Mouse (Mus musculus): ENCODE measurements around the gene Gje1.

The Gje1 gene

DNA sequence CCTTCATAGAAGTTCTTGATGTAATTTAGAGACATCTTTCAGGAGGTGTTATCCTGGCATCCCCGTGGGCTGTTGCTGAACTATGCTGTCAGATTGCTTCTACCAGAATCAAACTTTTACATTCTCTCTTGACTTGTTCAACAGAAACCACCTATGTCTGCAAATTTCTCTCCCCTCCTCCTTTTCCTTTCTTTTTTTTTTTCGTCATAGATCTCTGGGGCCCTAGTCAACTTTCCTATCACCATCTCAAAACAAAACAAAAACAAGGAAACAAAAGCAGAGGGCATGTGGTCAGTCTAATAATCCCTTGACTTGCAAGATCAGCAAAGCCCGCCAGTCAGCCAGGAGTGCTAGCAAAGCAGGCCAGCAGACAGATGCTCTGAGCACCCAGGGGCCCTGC lies at the start of gene Gje1:
TSS of gene Gje1 (minus strand) at position 101 of the 400 bp plus-strand sequence.
- no peak for DNase-seq (ENCODE audit: low read depth)

DNA sequence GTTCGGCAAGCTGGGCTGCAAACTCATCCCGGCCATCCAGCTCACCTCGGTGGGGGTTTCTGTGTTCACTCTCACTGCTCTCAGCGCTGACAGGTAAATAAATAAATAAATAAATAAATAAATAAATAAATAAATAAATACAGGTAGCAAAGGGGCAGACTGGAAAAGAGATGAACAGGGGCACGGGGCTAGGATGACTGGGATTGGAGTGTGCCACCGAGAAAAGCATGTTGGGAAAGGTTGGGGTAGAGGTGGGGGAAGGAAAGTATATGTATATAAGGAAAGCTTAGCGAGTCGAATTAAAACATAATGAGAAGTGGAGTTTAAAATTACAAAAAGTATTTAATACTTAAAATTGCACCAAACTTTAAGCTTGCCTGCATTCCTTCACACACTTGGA lies 42.6 kb upstream of the Gje1 start:
- no peak for DNase-seq (ENCODE audit: low read depth)

DNA sequence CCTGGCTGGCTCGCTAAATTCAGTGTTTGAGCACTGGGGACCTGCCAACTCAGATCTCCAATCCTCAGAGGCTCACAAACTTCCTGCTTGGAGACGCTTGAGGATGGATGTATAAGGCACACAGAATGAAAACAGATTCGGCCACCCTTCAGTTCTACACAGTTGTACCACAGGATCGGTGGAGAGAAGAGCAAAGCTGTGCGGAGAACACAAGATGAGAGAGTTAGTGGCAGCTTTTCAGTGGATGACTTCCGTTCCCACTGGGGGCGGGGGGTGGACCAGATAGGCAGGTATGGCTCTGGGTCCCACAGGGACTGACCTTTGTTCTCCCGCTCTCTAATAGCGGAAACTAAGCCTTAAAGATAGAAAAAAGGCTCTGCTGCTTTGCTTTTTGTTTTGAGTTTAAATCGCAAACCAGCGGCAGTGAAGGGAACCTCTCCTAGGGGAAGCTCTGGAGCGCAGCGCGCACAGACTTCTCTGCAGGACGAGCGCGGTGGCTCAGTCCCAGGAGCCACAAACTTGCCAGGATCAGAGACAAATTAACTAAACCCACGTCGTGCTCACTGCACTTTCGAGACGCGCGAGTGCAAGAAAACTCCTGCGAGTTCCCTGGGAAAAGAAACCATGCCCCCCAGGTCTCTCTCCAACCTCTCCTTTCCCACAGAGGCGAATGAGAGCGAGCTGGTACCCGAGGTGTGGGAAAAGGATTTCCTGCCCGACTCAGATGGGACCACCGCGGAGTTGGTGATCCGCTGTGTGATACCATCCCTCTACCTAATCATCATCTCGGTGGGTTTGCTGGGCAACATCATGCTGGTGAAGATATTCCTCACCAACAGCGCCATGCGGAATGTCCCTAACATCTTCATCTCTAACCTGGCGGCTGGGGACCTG lies 41.9 kb upstream of the Gje1 start:
- DNase-seq (ENCODE audit: low read depth) = no peak

DNA sequence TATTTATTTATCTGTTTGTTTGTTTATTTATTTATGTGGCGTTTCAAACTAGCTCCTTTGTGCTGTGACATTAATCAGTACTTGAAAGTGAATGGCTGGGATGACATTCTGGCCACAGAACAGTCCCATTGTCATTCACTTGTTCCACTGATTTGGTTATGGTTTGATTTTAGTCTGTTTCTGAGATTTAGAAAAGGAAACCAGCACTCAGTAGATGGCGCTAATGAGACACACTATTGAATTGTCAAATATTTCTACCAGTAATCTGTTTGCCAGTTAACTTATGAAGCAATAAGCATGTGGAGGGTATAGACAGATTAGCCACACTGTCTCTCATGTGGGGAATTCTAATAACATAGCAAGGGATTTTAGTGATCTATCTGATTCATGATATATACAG lies 16.3 kb upstream of the Gje1 start:
- DNase-seq (ENCODE audit: low read depth) = peak; percentile 78

DNA sequence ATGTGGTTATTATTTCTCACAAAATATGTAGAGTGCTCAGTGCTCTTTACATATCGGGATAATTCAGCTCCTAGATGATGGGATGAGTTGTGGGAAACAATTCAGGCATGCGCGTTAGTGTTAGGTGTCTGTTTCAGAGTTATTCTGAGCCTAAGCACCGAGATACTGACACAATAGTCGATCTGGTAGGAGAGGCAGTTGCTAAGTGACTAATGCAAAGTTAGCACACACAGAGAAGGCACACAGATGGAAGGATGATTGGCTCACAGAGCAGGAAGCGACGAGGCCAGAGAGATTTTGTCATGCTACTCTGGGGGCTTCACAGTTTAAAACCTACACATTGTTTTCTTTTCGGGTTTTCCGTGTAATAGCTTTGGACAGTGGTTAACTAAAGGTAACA lies 7.7 kb upstream of the Gje1 start:
- DNase-seq (ENCODE audit: low read depth) = peak; percentile 56

DNA sequence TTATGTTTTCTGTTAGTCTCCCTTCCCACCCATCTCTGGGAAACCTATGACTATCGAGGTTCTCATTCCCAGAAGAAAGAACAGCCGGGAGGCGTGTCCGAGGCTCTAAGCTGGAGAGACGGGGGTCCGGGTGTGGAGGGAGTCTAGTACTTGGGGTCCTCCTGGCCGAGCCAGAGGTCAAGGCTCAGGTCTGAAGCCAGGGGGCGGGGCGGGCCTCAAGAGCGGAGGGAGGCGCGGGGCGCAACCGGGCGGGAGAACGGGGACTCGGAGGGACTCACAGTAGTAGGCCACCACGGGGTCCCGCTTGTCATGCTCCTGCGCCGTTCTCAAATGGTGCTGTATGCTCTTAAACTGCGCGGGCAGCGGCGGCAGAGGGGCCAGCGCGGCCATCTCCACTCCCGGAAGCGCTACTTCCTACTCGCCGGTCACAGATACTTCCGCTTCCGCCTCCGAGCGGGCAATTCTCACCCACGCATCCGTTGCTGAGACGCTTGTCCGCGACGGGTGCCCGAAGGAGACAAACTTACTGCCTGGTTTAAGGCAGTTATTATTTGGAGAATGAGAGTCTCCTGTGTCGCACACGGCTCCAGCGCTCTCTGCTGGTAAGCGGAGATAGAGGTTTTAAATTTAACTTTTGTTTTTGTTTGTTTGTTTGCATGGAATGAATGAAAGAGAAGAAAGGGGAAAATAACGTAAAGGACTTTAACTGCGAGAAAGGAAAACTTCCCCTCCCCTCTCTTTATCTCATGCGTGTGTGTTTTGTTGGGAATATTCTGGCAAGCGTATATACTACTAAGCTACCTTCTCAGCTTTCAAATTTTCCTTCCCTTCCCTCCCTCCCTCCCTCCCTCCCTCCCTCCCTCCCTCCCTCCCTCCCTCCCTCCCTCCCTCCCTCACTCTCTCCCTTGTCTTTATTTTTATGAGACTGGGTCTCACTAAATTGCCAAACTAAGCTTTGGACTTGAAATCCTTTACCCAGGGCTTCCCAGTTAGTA lies 12.6 kb downstream of the Gje1 start, which contains the start of the genes Vta1 and Nmbr:
TSS of gene Vta1 (minus strand) at position 489 of the 995 bp plus-strand sequence.
TSS of gene Nmbr (plus strand) at position 520 of the 995 bp plus-strand sequence.
- peak; percentile 98 for DNase-seq (ENCODE audit: low read depth)

DNA sequence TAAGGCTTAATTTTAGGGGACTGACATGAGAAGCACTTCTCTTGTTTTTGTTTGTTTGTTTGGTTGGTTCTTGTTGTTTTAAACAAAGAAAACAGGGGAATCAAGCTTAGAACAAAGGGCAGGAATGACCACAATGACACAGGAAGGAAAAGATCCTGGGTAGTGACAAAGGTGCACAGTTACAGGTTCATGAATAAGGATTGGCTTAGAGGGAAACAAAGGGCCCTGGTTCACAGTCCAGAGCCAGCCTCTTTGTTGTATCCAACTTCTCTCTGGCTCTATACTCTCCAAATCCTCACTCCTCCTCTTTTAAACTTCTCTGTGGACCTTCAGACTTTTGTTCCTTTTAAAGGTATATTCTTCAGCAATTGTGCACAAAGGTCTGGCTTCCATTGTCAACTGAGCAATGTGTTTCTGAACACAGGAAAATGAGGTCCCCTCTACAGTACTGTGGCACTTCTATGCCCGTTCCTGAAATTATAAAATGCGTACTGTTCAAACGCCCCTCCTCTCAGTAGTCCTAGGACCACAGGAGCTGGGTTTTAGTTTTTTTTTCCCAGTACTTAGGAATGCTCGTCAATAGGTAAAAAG lies 14.1 kb downstream of the Gje1 start:
- DNase-seq (ENCODE audit: low read depth) = no peak

DNA sequence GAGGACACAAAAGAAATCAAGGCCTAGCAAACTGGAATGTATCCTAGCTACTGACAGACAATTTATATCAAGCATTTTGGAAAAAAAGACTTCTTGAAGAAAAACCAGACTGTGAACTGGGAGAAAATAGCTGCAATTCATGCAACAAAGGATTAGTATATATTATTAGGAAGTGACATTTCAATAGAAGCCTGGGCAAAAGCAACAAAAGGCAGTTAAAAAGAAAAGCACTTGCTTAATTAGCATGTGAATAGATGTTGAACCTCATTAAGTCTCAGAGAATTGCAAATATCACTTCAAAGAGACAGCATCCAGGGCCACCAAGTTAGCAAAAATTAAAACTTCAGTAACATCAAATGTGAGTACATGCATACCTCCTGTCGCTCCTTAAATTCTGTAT lies 14.8 kb downstream of the Gje1 start:
- DNase-seq (ENCODE audit: low read depth) = no peak

DNA sequence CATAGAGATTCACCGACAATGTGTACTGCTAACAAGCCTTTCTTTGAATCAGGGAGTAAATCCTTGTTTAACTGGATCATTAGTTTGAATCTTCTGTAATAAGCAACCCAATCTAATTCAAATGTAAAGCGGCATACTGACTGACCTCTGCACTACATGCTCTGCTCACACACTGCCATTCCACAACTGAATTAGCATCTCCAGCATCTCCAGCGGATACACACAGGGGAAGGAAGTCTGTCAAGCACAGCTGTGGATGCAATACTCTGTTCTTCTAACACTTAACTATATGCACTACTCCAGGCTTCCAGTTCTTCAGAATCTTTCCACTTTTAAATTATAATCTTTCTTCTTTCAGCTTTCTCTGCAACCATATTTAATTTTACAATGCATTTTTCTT lies 27.7 kb downstream of the Gje1 start:
- DNase-seq (ENCODE audit: low read depth) = no peak

DNA sequence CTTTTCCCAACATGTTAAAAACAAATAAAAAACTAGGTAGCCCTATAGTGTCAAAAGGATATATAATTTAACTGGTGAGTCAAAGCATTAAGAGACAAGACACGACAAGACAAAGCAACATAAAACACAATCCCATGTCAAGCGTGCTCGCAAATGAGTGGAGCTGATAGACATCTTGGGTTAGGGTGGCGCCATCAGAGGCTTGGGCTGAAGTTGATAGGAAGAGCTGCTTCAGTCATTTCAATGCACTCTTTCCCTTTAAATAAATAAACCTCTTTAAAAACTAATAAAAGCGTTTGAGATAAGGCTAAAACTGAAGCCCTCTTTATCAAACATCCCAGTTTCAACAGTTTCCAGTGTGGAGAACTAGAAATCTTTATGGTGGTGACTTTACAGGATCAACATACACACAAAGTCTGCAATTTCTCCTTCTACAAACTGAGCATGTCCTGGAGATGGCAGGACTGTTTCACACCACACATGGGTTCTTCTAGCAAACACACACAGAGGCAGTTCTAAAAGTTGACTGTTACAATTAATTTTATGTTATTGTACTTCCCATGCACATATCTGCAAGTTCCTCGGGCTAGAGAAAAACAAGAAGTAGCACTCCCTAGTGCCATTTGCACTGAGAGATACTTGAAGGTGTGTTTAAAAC lies 29.1 kb downstream of the Gje1 start:
- DNase-seq (ENCODE audit: low read depth) = no peak

GRCm38 (mm10) chr10:14685663-14686062 lies 32.4 kb downstream of the Gje1 start:
- DNase-seq (ENCODE audit: low read depth) = no peak

DNA sequence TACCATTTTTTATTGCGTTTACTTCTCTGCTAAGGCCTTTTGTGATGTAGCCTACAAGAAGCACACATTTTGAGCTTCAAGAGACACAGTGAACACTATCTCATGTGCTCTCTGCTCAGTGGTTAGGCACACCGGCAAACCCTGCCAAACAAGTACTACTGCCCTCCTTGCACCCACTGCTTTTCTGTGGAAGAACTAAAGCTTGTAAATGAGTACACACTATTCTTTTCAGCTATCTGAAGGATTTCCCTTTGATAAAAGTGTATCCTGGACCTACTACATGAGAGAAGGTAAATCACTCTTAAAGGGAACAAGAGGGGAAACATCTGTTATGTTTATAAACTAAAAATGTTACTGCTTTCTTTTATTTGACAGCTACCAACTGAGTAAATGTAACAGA lies 51.9 kb downstream of the Gje1 start:
- no peak for DNase-seq (ENCODE audit: low read depth)

All from 416B (cell line).